Mouse (Mus musculus) gastrocnemius, adult 18-20 months (tissue): Measurements from ENCODE around the gene Babam2. TPM values are rescaled to one million over a fixed set of nuclear protein-coding genes. Genes with fewer than 3 reads are reported as not detected.
"Not testable (repeated sequence)": the region's sequence is repeated elsewhere in the genome, so short reads cannot be mapped to it uniquely, and the experiment has no call there.

Source experiments
- DNase-seq: peaks from one replicate; pipeline ENCODE4 v3.0.0; 2021; ENCODE audit warnings: low spot score
- total RNA-seq, 2 experiments: library from RNA; stranded (reverse); gene quantifications; 2 replicates each; pipeline ENCODE4 v1.2.3; 2021

Gene Babam2
- total RNA-seq, 2 experiments from 2014 or later: 33.3 to 33.8 TPM

DNA sequence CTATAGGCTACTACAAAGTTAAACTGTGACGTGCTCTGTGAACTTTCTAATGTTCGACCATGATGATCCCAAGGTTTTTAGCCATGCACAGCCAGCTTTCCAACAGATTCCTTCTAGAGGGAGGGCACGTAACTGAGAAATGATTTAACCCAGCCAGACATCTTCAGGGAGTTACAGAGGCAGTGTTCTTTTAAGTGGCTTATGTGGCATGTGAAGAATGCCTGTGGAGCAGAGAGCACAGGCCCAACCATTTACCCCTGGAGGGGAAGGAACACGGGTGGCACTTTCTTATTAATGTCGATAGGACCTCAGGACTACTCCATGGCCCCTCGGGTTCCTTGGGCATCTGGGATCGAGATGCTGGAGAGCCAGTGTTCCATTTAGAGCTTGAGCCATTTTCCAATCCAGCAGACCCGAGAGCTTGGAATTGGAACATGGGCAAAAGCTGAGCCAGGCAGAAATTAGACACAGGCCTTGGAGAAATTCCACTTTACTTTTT is 233.7 kb downstream of the Babam2 start:
- DNase-seq: no peak

- no peak for DNase-seq
Measured at GRCm38 (mm10) chr5:31931637-31932036, 234.2 kb downstream of the Babam2 start.

DNA sequence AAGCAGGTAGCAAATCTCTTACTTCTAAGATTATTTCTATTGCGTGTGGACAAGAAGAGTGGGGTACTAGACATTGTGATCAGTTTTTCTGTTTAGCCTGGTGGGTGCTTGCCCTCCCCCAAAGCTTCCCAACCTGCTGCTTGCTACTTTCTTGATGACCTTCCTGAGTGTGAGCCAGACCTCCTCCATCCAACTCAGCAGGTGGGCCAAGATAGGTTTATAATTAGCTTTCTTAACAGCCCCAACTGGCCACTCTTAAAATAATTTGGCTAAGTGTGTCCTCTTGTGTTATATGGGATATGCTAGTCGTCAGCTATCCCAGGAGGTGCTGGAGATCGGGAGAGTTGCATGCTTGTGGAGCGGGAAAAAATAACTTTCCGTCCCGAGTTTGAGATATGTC is 235.8 kb downstream of the Babam2 start:
- peak; percentile 65 for DNase-seq

DNA sequence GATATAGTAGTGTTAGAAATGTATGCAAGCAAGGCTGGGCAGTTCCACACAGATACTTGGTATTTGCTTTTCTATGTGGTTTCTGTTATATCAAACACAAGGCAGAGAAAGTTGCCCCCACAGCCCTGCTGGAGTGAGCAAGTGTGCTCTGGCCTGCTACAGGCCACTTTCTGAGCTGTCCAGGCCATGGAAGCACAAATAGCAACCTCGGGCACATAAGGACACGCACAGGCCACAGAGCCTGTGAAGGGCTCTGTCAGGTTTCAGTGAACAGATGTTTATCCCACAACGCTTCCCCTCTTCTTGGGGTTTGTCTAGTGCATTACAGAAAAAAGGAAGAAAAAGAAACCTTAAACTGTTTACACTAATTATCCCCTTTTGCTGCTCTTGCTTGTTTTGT is 236.9 kb downstream of the Babam2 start:
- DNase-seq: peak; percentile 18

DNA sequence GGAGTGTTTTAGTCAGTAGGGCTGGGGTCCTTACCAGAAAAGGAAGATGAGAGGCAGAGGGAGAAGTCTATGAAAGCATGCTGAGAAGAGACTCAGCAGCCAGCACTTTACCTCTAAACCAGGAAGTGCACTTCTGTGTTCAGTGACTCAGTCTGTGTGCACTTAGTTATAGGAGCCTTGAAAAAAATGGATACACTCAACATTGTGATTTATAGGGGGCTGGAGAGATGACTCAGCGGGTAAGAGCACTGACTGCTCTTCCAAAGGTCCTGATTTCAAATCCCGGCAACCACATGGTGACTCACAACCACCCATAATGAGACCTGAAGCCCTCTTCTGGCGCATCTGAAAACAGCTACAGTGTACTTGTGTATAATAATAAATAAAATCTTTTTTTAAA is 238.5 kb downstream of the Babam2 start:
- DNase-seq: no peak

GRCm38 (mm10) chr5:31936523-31936922 is 239.0 kb downstream of the Babam2 start:
- DNase-seq: no peak

DNA sequence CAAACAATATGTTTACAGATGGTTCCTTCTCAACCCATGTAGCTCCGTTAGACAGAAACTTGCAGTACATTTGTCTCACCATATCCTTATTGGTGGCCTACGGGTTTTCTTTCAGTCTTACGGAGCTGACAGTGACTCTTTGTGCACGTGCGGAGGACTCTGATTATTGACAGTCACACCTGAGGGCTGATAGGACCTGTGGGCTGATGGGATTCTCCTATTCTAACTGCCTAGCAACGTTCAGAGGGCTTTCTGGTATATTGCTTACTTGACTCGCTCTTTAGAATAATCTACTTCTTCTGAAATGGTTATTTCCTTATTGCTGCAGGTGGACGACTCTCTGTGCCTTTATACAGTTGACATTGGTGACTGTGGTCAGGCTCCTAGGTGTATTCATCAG is 243.4 kb downstream of the Babam2 start:
- no peak for DNase-seq

- peak; percentile 60 for DNase-seq
Measured at GRCm38 (mm10) chr5:31947185-31947584, 249.7 kb downstream of the Babam2 start.

GRCm38 (mm10) chr5:31949389-31949788 is 251.9 kb downstream of the Babam2 start:
- DNase-seq: peak; percentile 58

DNA sequence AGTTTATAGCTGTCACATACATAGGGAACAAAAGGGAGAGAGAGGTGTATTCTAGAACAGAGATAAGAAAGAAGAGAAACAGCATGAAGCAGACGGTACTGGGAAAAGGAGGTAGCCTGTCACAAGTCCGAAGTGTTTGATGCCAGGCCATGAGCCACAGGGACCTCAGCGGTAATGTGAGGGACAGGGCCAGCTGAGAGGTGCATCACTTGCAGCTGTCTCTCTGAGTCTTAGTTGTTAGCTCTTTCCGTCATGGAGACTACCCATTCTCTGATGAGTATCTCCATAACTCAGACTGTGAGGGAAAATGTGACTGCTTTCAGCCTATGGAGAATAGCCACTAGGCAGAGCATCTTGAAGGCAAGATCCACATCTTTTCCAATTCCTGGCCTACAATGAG is 253.0 kb downstream of the Babam2 start:
- no peak for DNase-seq

DNA sequence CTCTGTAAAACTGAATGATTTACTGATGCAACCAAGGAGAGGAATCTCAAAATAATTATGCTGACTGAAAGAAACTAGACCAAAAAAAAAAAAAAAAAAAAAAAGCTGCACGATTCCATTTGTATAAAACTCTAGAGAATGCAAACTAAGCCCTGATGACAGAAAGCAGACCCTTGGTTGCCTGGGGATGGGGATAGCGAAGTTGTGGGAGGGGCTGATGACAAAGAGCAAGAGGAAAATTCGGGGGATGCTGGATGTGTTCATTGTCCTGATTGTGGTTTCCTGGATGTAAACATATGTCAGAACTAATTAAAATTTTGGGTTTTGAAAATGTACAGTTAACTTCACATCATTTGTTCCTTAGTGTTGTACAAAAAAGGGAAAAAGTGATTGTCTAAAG is 257.7 kb downstream of the Babam2 start:
- no peak for DNase-seq

GRCm38 (mm10) chr5:31956336-31956735 is 258.9 kb downstream of the Babam2 start:
- DNase-seq: no peak

DNA sequence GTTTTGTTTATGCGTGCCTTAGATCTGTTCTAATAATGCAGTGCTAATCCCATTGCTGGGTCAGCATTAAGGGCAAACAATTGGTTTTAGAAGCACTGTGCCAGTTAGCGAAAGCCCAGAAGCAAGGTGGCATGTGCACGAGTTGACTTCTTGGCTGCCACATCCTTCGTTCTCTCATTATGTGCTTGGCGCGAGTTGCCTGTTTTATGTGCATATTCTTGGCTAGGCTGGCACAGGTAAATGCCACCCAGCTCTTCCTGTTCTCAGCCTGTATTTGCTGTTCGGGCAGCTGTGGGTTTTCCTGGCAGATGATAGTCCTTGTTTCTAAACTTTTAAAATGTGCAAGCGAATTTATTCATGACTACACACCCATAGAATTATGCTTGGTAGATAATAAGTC is 262.4 kb downstream of the Babam2 start:
- DNase-seq: no peak

GRCm38 (mm10) chr5:31961423-31961822 is 263.9 kb downstream of the Babam2 start:
- DNase-seq: no peak

- no peak for DNase-seq
Measured at GRCm38 (mm10) chr5:31962346-31962745, 264.9 kb downstream of the Babam2 start.

DNA sequence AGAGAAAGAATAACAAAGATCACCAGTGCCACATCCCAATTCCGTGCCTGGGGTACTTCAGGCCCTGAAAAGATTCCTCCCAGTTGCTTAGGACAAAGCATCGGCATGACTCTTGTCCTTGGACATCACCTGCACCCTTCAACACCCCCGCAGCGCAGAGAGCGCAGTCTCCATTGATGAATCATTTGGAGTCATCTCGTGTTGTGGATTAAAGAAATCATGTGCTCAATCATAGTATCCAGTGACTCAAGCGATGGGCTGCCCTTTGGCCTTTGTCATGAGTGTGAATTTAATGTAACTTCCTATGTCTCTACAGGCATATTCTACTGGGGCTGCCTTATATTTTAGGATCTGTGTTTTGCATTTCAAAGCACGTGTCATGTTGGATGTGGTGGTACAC is 265.9 kb downstream of the Babam2 start:
- no peak for DNase-seq

DNA sequence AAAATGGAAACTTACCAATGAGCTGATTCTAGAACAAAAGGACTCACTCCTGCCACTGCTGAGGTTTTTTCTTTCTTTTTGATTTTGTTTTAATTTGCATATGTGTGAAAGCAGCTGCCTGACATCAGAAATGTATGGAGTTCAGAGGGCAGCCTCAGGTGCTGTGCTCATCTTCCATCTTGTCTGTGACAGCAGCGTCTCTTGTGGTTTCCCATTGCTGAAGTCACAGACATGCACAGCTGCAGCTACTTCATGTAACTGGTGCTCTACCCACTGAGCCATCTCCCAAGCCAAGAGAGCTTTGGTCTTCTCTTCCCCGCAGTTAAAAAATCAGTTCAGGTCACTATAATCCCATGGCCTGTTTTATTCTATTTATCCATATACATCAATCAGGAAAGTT is 266.4 kb downstream of the Babam2 start:
- no peak for DNase-seq

GRCm38 (mm10) chr5:31966741-31967140 is 269.3 kb downstream of the Babam2 start:
- peak; percentile 26 for DNase-seq

DNA sequence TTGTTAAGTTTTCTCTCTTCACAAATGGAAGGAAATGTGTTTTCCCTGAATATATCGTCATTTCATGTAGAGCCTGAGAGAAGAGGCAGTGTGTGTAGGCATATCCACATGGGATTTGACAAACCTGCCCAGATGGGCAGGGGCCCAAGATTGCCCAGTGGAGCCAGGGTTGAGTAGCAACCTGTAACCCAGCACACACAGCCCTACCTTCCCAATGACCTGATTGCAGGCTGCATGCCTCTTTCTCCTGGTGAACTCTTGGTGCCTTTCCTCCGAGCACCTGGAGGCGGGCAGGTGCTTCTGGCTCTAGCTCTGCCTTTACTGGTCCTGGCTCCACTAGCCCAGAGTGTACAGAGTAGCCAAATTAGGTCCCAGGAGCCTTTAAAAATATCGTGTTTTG is 270.0 kb downstream of the Babam2 start:
- DNase-seq: no peak

DNA sequence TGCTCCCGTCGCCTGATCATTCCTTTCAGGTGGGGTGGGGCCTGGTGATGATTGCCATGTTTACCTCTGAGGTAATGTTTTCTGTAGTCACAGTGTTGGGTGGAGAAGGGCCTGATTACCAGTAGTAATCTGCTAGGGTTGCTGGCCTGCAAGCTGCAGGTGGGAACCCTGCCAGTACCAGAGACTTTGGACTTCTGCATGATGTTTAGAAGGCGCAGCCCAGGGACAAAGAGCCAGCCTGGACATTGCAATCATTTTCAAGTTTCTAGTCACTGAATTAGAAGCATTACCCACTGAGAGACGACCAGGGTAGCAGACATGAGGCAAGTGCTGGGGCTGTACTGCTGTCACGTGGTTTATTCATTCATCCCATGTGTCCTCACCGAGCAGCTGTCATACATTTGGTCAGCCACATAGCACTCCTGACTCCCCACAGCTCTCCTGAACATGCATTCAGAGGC is 270.6 kb downstream of the Babam2 start:
- peak; percentile 32 for DNase-seq

- DNase-seq: not testable (repeated sequence)
Measured at GRCm38 (mm10) chr5:31972416-31972815, 274.9 kb downstream of the Babam2 start.

DNA sequence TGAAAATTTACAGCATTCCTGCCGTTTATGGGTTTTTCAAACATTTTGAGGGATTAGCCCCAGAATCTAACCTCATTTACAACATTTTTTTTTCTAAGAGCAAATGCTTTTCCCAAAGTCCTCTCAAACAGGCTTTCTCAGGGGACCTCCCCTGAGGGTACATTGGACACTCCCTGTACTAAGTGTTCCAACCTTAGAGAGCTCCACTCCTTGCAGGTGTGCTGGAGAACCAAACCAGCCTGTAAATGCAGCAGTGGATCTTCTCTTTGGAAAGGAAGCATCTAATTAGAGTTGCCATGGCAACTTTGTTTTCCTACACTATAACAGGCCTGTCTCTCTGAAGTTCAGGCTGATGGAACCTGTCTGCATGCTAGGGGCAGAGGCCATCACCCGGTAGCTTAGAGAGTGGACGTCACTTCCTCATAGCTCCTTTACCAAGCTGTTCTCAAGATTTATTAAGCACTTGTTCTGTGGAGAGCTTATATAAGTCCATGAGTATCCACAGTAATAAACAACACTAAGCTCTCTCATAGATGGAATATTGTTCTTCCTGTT is 277.2 kb downstream of the Babam2 start:
- DNase-seq: no peak

DNA sequence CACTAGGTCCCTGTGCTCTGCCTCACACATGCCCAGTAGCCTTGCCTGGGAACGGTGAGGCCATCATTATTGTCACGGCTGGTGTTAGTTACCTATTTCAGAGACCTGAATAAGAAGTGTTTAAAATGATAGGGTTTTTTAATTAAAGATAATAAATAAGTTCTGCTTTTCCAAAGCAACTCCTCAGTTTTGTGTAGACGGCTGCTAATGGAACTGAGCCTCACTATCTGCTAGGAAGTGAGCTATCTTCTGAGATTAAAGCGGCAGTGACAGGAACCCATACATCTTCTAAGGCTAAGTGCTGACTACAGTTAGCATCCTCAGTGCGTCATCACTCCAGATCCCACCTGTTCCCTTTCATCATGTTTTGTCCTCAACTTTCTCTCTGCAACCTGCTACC is 284.6 kb downstream of the Babam2 start:
- DNase-seq: no peak

- no peak for DNase-seq
Measured at GRCm38 (mm10) chr5:31983161-31983560, 285.7 kb downstream of the Babam2 start.
